Mouse (Mus musculus) CD4-positive helper T cell, adult 2 months (primary cell): ENCODE measurements around the gene Apbb2.
"Not testable (repeated sequence)": the region's sequence is repeated elsewhere in the genome, so short reads cannot be mapped to it uniquely, and the experiment has no call there.

ENCODE experiments used
- DNase-seq: peaks from one replicate; pipeline ENCODE4 v3.0.0-alpha.2; 2012; ENCODE audit warnings: low read depth, missing footprints, low spot score

The Apbb2 gene

DNA sequence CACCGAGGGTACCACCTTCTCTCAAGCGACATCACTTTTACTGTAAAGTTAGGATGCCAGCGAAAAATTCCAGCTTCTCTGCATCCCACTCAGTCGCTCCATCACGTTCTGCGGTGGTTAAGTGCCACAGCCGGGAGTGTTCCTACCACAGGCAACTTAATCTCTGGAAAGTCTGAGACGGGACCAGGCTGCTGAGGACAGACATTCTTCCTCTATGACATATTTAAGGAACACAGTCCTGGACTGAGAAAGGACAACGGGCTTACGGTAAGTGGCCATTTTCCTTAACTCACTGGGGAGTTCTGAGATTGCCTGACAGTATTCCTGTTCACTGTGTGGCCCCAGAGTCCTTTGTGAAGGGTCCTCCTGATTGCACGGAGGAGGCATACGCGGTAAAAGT is 318.0 kb downstream of the Apbb2 start:
- DNase-seq = no peak

DNA sequence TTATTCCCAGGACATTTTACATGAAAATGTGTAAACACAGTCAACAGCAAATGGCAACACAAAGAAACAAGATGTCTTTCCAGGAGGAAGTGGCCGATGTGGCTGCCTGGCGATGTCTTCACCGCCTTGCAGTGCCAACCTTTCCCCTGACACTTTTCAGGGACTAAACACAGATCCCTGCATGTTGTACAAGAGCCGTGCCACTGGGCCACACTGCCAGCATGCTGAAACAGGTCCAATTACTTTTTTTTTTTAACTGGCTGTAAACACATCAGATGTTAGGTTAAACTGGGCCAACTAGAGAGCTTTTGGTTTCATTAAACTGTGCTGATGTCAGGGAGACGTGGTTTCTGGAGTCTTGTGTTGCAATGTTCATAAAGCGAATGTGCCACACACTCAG is 319.7 kb downstream of the Apbb2 start:
- DNase-seq = no peak

DNA sequence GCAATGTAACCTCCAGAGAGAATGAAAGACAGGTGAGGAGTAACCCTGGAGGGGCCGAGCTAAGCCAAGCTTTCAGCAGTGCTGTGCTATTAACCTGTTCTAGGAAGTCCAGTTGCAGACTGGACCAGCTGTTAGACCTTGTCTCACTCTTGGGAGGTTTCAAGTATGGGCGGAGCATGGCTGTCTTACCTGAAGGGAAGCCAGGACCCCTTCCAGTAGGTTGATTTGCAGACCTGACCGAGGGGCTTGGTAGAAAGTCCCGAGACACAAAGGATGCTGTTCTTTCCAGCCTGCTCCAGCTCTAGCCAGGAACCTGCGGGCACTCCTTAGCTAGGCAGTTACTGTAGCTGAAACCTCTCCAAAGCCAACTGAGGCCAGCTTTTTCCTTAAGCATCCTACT is 322.5 kb downstream of the Apbb2 start:
- DNase-seq = no peak

DNA sequence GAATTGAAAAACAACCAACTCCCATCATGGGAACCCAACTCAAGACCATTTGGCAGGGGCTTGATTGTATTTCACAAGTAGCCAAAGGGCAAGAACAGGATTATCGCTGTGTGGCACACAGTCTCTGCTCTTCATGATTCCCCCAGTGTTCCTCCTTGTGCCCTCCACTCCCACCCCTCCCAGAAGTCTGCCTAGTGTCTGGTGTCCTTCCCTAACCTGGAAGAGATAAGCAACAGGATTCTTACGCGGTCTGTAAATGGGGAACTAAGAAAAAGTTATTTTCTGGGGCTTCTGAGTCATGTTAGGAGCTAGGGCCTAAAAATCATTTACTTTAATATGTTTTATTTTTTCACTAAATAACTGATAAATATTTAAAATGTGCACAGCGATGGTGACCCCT is 323.6 kb downstream of the Apbb2 start:
- no peak for DNase-seq

DNA sequence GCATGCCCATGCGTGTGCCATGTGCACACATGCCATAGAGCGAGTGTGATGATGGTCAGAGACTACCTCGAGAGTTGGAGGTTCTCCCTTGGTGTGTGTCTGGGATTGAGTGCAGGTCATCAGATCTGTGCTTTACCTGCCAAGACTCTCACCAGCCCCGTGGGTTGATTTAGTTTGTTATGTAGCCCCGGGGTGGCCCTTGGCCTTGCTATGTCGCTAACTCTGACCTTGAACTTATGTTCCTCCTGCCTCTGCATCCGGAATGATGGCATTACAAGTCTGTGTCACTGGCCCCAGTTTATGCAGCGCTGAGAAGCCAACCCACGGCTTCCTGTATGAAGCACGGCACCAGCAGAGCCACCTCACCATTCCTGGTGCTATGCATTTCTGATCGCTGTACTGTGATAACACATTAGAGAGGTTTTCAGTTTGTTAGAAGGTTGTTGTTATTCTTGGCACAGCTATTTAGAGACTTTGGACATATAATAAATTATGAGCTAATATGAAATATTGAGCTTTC is 324.4 kb downstream of the Apbb2 start:
- peak; percentile 6 for DNase-seq

DNA sequence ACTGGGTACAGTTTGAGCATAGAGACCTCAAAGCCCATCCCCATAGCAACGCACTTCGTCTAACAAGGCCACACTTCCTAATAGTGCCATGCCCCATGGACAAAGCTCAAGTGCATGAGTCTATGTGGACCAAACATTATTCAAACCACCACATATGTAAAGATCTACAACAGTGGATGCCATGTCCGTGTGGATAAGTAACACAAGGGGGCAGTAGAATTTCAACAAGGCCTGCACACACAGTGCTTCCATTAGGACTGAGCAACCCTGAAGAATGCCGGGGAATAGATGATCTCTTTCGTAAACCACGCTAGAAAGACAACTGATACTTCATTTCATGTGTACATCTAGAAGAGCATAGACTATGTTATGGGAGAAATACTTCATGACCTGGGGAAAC is 337.8 kb downstream of the Apbb2 start:
- no peak for DNase-seq

DNA sequence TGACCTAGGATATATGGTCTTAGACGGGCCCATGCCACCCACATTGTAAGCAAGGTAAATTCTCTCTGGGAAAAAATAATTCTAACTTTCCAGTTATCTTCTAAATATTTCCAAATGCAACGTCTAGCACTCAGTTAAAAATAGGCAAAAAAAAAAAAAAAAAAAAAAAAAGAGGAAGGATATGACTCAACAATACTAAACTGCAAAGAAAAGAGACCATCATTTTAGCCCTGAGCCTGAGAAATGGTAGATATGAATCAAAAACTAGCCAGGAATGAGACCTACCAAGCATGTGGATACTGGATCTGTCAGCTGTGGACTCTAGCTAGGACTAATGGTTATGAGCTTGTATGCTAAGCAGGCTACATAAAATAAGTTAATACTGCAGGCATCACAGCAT is 338.9 kb downstream of the Apbb2 start:
- no peak for DNase-seq

DNA sequence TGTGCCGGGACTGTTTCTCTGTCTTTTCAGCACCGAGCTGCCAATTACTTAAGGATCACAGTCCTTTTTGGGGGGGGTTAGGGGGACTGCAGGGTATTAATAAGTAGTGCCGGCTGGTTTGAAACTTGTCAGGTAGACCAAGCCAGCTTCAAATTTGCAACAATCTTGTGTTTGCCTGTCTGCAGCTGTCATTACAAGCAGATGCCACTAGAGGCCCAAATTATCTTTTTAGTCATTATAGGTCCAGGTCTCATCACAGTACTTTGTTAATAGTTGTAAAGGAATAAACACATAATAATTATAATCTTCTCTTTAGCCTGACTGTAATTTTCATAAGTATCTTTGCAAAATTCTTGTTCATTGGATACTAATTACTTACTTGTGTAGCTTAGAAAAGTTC is 344.2 kb downstream of the Apbb2 start:
- DNase-seq = no peak

DNA sequence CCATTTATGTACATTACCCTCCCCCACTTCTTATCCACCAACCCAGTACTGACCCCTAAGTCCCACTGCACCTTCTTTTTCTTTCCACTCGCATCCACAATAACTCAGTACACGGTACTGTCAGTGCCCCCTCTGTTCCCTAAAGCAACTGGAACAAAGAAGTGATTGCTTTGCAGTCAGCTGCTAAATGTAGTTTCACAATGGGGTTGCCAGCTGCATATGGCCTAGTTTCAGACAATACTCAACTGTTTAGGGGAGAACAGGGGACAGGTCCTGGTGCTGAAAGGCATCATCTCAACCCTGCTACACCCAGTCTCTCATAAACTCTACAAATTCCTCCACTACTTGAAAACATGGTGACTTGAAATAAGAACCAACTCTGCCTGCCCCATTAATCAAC is 347.4 kb downstream of the Apbb2 start:
- no peak for DNase-seq

DNA sequence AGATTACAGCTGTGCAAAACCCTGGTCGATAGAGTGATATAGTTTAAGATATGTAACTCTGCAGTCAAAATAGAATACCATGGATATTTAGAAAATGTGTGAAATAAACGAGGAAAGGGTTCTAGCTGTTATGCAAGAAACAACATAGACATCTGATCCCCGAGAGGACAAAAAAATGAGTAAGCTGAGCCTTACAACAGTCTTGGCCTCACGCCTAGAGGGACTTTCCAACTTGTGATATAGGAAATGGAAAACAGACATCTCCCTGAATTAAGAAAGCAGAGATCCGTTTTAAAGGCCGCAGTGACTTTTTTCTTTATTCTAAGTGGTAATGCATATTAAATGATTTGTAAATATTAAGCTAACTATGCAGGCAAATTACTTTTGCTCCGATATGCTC is 349.0 kb downstream of the Apbb2 start:
- DNase-seq = no peak

DNA sequence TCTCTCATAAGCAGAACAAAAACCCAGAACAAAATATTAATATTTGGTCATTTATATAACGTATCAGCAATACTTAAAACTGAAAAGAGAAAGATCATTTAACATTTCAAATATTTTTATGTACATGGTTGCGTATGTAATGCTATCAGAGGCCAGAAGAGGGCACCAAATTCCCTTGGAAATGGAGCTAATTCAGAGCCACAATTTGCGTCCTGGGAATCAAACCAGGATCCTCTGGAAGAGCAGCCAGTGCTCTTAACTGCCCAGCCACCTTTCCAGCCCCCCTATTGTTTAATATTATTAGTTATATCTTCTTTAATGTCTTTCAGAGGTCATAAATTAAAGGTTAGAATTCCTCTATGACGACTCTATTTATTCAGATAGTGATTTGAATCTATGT is 355.2 kb downstream of the Apbb2 start:
- peak; percentile 21 for DNase-seq

DNA sequence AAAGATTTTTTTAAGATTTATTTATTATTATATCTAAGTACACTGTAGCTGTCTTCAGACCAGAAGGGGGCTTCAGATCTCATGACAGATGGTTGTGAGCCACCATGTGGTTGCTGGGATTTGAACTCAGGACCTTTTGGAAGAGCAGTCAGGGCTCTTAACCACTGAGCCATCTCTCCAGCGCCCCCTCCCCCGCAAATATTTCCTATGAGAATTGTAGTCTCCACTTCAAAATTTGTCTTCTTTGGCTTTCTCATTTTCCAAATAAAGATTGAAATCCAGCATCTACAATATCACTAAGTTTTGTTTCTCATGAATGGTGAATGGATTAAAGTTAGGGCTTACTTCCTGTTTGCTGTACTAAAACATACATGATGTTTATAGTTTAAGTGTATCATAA is 356.1 kb downstream of the Apbb2 start:
- no peak for DNase-seq

DNA sequence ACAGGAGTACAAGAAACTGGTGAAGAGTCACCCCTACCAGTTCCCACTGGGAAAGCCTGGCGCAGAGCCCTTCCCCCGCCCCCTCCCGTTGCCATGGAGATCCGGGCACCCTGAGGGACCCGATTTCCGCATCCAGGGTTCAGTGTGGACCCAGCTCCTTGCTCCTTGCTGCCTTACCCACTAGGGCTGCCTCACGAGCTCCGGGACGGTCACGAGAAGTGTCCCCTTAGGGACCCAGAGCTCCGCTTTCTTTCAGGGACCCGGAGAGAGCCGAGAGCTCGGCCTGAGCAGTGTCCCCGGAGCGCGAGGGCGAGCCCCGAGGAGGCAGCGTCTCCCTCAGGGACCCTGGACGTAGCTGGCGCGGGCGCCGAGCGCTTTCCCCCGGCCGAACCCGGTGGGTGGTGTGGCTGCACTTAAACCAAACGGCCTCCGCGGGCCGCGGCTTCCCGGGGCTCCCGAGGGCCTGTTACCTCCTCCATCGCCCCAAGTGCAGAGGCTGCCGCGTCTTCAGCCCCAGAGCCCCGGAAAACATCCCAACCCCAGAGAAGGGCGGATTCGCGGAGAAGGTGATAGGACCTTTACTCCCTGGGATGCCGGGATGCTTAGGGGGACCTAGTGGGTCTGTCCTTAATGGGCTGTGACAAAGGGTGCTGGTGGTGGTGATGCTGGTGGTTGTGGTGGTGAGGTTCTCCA is 358.7 kb downstream of the Apbb2 start, which contains the start of gene Nsun7:
Gene Nsun7 (plus strand): TSS at position 142 of the 693 bp plus-strand sequence.
- peak; percentile 49 for DNase-seq

DNA sequence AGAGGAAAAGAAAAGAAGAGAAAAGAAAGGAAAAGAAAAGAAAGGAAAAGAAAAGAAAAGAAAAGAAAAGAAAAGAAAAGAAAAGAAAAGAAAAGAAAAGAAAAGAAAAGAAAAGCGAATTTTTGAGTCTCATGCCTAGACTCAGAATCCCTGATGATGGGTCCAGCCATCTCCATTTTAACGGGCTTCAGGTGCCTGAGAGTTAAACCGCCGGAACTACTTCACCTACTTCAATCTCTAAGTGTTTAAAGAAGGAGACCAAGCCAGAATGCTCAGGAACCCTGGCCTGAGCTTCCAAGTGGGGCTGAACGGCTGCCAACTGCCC is 359.2 kb downstream of the Apbb2 start:
- not testable (repeated sequence) for DNase-seq

DNA sequence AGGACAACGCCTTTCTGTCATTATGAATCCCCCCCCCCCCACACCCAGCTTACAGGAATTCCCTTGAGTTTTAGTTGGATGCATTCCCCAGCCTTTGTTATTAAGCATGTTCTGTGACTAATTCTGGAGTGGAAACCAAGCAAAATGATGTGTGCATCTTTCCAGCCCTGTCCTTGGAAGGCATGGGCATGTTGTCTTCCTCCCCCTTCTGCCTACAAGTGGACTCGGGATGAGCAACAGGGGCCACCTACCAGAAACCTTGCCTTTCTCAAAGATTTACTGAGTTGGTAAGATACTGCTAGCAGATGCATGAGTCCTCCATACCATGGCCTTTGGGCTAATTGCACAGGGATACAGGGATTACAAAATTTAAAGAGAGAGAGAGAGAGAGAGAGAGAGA is 359.6 kb downstream of the Apbb2 start:
- no peak for DNase-seq

DNA sequence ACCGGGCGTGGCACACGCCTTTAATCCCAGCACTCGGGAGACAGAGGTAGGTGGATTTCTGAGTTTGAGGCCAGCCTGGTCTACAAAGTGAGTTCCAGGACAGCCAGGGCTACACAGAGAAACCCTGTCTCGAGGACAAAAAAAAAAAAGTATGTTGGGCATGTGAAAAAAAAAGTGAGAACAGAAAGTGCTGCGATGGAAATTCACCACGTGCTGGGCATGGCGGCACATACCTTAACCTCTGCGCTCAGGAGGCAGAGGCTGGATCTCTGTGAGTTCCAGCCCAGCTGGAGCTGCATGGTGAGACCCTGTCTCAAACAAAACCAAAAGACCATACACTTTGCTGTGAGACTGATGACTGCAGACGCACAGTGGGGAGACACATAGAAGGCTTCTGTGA is 363.5 kb downstream of the Apbb2 start:
- DNase-seq = no peak

DNA sequence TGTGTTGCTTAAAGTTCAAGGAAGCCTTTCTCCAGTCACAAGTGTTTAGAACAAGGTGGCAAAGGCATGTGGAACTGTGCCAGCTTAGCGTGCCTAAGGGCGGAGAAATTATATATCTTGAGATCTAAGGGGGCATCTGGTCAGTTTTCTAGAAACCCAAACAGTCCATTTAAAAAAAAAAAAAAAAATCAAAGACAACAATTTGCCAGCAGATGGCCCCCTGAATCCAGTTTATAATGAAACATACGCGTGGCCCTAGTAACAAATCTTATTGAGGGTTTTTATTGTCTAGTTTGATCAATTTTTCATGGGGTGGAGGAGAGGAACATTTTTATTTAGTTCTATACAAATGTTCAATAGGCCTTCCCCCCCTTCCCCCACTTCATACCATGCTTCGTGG is 365.4 kb downstream of the Apbb2 start:
- DNase-seq = no peak
